Mouse (Mus musculus): ENCODE measurements around the gene Phox2b. TPM values are rescaled to one million over a fixed set of nuclear protein-coding genes. Genes with fewer than 3 reads are reported as not detected.

Phox2b gene
- total RNA-seq (2023): not detected in 4 replicates

DNA sequence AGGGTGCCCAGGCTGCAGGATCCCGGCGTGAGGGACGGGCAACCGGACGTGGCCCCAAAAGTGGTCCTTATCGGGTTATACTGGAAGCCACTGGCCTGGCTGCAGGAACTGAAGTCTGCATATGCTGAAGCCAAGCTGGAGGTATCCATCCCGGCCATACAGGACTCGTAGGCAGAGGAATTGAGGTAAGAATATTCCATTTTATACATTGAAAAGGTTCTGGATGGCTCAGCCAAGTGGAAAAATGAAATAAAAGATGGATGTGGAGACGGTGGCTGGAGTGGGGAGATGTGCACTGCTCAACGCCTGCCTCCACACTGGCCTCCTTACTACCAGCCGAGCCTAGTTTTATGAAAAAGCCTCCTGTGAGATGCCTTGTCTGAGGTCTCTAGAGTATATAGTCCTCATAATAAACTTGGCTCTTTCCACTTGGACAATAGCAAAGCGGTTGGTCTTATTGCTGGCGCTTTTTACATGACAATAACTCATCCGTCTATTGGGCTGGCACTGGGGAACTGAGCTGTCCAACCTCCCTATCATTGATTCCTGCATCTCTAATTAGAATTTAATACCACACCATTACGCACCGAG lies at the start of gene Phox2b:
Gene Phox2b, minus strand, starts transcription at position 569 of the 591 bp plus-strand sequence.

Other genes with a start within 250 kb of the Phox2b start
- gene Tmem33, start 161.3 kb upstream of the Phox2b start, total RNA-seq (2023): 78.5 to 84.4 TPM (median 80.2 TPM) in 4 replicates
- 67.2 to 73.4 TPM (median 70.1 TPM) in 4 replicates for gene Slc30a9, start 207.7 kb upstream of the Phox2b start, total RNA-seq (2023)

Measured in B cell, adult 62 days (primary cell).